Mouse (Mus musculus) CH12.LX (cell line): ENCODE data around the gene Nrk. TPM values are rescaled to one million over a fixed set of nuclear protein-coding genes. Genes with fewer than 3 reads are reported as not detected.

Experiments
- DNase-seq: peaks from one replicate; pipeline ENCODE4 v3.0.0-alpha.2; 2013; ENCODE audit errors: extremely low read depth
- H3K27ac ChIP-seq: 2 replicates; pipeline ENCODE4 v1.5.1; 2012; ENCODE audit warnings: low read depth, mild to moderate bottlenecking, control low read depth, moderate library complexity; ENCODE audit not compliant: insufficient read depth
- H3K27me3 ChIP-seq: replicated peaks from 2 replicates; pipeline ENCODE3; 2012; ENCODE audit warnings: inconsistent platforms
- H3K36me3 ChIP-seq, 2 experiments: replicated peaks in 1 of 2; 2 replicates each; pipeline versions ENCODE3 to v1.6.1; 2012; ENCODE audit warnings: inconsistent platforms in 1 of 2, low read length in 1 of 2, mild to moderate bottlenecking in 1 of 2, mixed read lengths in 1 of 2, moderate library complexity in 1 of 2; ENCODE audit not compliant: control insufficient read depth in 1 of 2, insufficient read depth in 1 of 2
- H3K4me1 ChIP-seq, 2 experiments: 2 replicates each; pipeline ENCODE4 v1.6.1; 2012; ENCODE audit warnings: inconsistent platforms in 1 of 2, moderate library complexity in 1 of 2; ENCODE audit not compliant: insufficient read depth in 2 of 2, control insufficient read depth in 1 of 2
- H3K4me2 ChIP-seq: 2 replicates; pipeline ENCODE4 v1.6.1; 2012; ENCODE audit warnings: low read depth, mild to moderate bottlenecking, control low read depth; ENCODE audit not compliant: poor library complexity, insufficient read depth, severe bottlenecking
- H3K4me3 ChIP-seq, 3 experiments: fragments of 150-350 bp in 1 of 3; sonication (generic) in 1 of 3; replicated peaks in 1 of 3; 2 replicates each; pipeline versions ENCODE3 to v1.5.1; 2011 to 2012; ENCODE audit warnings: low read depth in 2 of 3, low read length in 2 of 3, mild to moderate bottlenecking in 2 of 3, moderate library complexity in 2 of 3, control low read depth in 1 of 3, improper control_type of control experiment in 1 of 3, inconsistent platforms in 1 of 3, mixed read lengths in 1 of 3; ENCODE audit not compliant: poor library complexity in 1 of 3
- H3K79me2 ChIP-seq: replicated peaks from 2 replicates; pipeline ENCODE4 v1.6.1; 2012; ENCODE audit warnings: mild to moderate bottlenecking, moderate library complexity; ENCODE audit not compliant: control insufficient read depth, poor library complexity, insufficient read depth, severe bottlenecking; ENCODE audit errors: extremely low read depth
- H3K9ac ChIP-seq: 2 replicates; pipeline ENCODE4 v1.6.1; 2012; ENCODE audit warnings: low read depth, mild to moderate bottlenecking, control low read depth, moderate library complexity; ENCODE audit not compliant: insufficient read depth
- H3K9me3 ChIP-seq: replicated peaks from 2 replicates; pipeline ENCODE3; 2012; ENCODE audit warnings: low read length, inconsistent platforms, mixed read lengths
- BHLHE40 ChIP-seq: IDR thresholded peaks from 2 replicates; pipeline ENCODE4 v1.6.1; 2011; ENCODE audit warnings: mild to moderate bottlenecking, low read depth, low read length, improper control_type of control experiment
- EP300 ChIP-seq: IDR thresholded peaks from 2 replicates; pipeline ENCODE4 v1.6.1; 2011; ENCODE audit warnings: low read length, improper control_type of control experiment
- HCFC1 ChIP-seq: IDR thresholded peaks from 2 replicates; pipeline ENCODE4 v1.6.1; 2012; ENCODE audit warnings: low read depth, mild to moderate bottlenecking, inconsistent platforms, low read length, improper control_type of control experiment
- IRF4 ChIP-seq: IDR thresholded peaks from 2 replicates; pipeline ENCODE4 v1.6.1; 2014; ENCODE audit warnings: low read depth, mild to moderate bottlenecking, inconsistent platforms, low read length, improper control_type of control experiment
- JUND ChIP-seq: conservative IDR thresholded peaks from 2 replicates; pipeline ENCODE4 v1.6.1; 2011; ENCODE audit warnings: low read depth, low read length, improper control_type of control experiment
- KAT2A ChIP-seq: IDR thresholded peaks from 2 replicates; pipeline ENCODE4 v1.6.1; 2012; ENCODE audit warnings: low read length, improper control_type of control experiment, inconsistent platforms; ENCODE audit not compliant: insufficient replicate concordance
- MAFK ChIP-seq: IDR thresholded peaks from 2 replicates; pipeline ENCODE4 v1.6.1; 2011; ENCODE audit warnings: low read length, improper control_type of control experiment; ENCODE audit not compliant: insufficient replicate concordance
- MAX ChIP-seq: IDR thresholded peaks from 2 replicates; pipeline ENCODE4 v1.6.1; 2011; ENCODE audit warnings: low read length, improper control_type of control experiment
- MXI1 ChIP-seq: IDR thresholded peaks from 2 replicates; pipeline ENCODE4 v1.6.1; 2011; ENCODE audit warnings: mild to moderate bottlenecking, low read depth, low read length, improper control_type of control experiment
- MYC ChIP-seq: IDR thresholded peaks from 2 replicates; pipeline ENCODE4 v1.6.1; 2011; ENCODE audit warnings: low read depth, mild to moderate bottlenecking, improper control_type of control experiment, low read length
- NRF1 ChIP-seq: IDR thresholded peaks from 2 replicates; pipeline ENCODE4 v1.6.1; 2014; ENCODE audit warnings: low read depth, mild to moderate bottlenecking, inconsistent platforms, low read length, improper control_type of control experiment, moderate library complexity
- POLR2AphosphoS2 ChIP-seq: IDR thresholded peaks from 2 replicates; pipeline ENCODE4 v1.6.1; 2011; ENCODE audit warnings: low read depth, low read length, improper control_type of control experiment
- RAD21 ChIP-seq: IDR thresholded peaks from 2 replicates; pipeline ENCODE4 v1.6.1; 2011; ENCODE audit warnings: low read depth, mild to moderate bottlenecking, low read length, improper control_type of control experiment, moderate library complexity
- RCOR1 ChIP-seq: conservative IDR thresholded peaks from 2 replicates; pipeline ENCODE4 v1.6.1; 2012; ENCODE audit warnings: low read depth, mild to moderate bottlenecking, inconsistent platforms, low read length, improper control_type of control experiment
- SIN3A ChIP-seq: IDR thresholded peaks from 2 replicates; pipeline ENCODE4 v1.6.1; 2012; ENCODE audit warnings: low read length, improper control_type of control experiment, inconsistent platforms
- SMC3 ChIP-seq: IDR thresholded peaks from 2 replicates; pipeline ENCODE4 v1.6.1; 2011; ENCODE audit warnings: low read depth, low read length, improper control_type of control experiment
- TCF12 ChIP-seq: IDR thresholded peaks from 2 replicates; pipeline ENCODE4 v1.6.1; 2014; ENCODE audit warnings: low read depth, mild to moderate bottlenecking, inconsistent platforms, low read length, improper control_type of control experiment
- UBTF ChIP-seq: IDR thresholded peaks from 2 replicates; pipeline ENCODE4 v1.6.1; 2012; ENCODE audit warnings: low read depth, mild to moderate bottlenecking, inconsistent platforms, low read length, improper control_type of control experiment, moderate library complexity
- USF1 ChIP-seq: IDR thresholded peaks from 2 replicates; pipeline ENCODE4 v1.6.1; 2014; ENCODE audit warnings: low read depth, mild to moderate bottlenecking, inconsistent platforms, low read length, improper control_type of control experiment
- USF2 ChIP-seq: conservative IDR thresholded peaks from 2 replicates; pipeline ENCODE4 v1.6.1; 2011; ENCODE audit warnings: low read depth, low read length, improper control_type of control experiment
- ZNF384 ChIP-seq: IDR thresholded peaks from 2 replicates; pipeline ENCODE4 v1.6.1; 2012; ENCODE audit warnings: low read depth, low read length, improper control_type of control experiment, inconsistent platforms
- dilution Hi-C: fragments of 300-500 bp; cut with MboI; formaldehyde crosslinking; loops from 2 replicates; pipeline ENCODE4 v1.14.3; 2020; ENCODE audit warnings: low sequenced_read_pairs; ENCODE audit not compliant: extremely low pct_unique_long_range_greater_than_20kb, extremely low pct_ligation_motif_present
- in situ Hi-C: fragments of 300-500 bp; cut with MboI; formaldehyde crosslinking; loops from 3 replicates; pipeline ENCODE4 v1.14.3; 2019; ENCODE audit warnings: low sequenced_read_pairs, low pct_ligation_motif_present, low pct_unique_long_range_greater_than_20kb, mixed read lengths
- polyA plus RNA-seq: library from polyadenylated mRNA; unstranded; fragments of >175 nt; gene quantifications from 2 replicates; pipeline ENCODE4 v1.2.1, GENCODE M21; 2012; ENCODE audit warnings: low read depth; ENCODE audit not compliant: insufficient read length
- total RNA-seq, 2 experiments: library from RNA; depleted of rRNA; stranded (reverse); fragments of 300-350 nt in 1 of 2; fragments of >200 nt in 1 of 2; gene quantifications; 2 replicates each; pipeline ENCODE4 v1.2.3; 2012 to 2014

Gene Nrk
- total and polyA plus RNA-seq, 3 experiments = not detected

DNA sequence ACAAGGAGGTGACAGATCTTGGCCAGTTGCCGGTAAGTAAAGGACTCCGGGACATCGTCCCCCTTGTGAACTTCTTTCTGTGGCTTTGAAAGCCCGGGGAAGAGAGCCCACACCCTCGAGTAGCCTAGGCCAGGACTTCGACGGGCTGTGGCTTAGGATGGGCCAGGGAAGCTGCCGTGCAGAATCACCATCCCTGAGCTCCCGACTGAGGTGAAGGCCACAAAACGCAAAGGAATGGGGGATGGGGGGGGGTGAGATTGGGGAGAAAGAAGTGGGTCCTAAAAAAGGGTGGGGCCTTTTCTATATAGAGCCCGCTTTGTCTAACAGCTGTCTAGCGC is 516 bp downstream of the Nrk start (continued):
- TF ChIP-seq MAX = no peak

DNA sequence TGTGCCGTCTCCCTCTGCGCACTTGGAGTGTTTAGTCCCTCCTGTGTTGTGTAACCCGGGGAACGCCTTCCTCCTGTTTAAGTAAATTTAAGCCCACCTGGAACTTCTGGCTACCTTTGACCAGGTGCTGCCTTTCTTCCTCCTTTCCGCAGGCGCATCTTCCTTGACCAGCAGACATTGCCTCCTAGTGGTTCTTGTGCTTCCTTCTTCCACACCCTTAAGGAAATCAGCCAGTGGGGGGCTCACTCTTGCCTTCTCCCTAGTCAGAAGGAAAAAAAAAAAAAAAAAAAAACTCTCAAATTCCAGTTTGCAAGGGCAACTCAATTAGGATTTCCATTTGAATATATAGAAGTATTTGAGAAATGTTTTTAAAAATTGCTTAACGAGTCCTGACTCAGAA is 4.8 kb downstream of the Nrk start:
- no peak for TF ChIP-seq TCF12
- no peak for TF ChIP-seq RAD21
- TF ChIP-seq BHLHE40 = no peak
- no peak for TF ChIP-seq SIN3A
- dilution Hi-C loops = no loop called here
- no peak overlapping the region for H3K4me2 ChIP-seq
- no peaks in the 10 kb centered on the region for H3K4me1 ChIP-seq
- H3K36me3 ChIP-seq = no peaks in the 10 kb centered on the region
- in situ Hi-C loops = no loop called here
- no peaks in the 10 kb centered on the region for H3K27me3 ChIP-seq
- no peaks in the 10 kb centered on the region for H3K9me3 ChIP-seq
- no peak overlapping the region for H3K4me3 ChIP-seq
- no peak for DNase-seq
- no peak overlapping the region for H3K27ac ChIP-seq
- H3K9ac ChIP-seq = no peak overlapping the region
- H3K79me2 ChIP-seq = no peaks in the 10 kb centered on the region

DNA sequence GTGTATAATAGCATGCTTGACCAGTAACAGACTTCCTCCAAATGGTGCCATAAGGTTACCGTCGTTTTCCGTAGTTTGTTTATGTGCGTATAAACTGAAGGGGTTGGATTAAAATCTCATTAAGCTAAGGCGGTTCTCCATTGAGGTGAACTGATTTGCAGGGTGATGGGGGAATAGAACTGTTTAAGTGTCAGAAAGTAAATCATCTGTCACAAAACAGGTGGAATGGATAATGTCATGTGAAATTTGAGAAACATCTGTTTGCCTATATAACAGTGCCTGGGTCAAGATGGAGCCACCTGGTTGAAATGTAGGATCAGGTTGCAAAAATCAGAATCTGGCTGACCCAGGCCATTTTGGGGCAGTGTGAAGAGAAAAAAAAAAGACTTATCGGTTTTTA is 29.7 kb downstream of the Nrk start:
- H3K4me2 ChIP-seq = no peak overlapping the region
- H3K4me1 ChIP-seq = no peaks in the 10 kb centered on the region
- no peak for TF ChIP-seq USF1
- no peak for TF ChIP-seq MYC
- TF ChIP-seq RCOR1 = no peak
- TF ChIP-seq POLR2AphosphoS2 = no peak
- no peak for TF ChIP-seq JUND
- TF ChIP-seq UBTF = no peak
- TF ChIP-seq SIN3A = no peak
- no peak for TF ChIP-seq RAD21
- no peak for TF ChIP-seq TCF12
- TF ChIP-seq USF2 = no peak
- TF ChIP-seq KAT2A = no peak
- no peak for TF ChIP-seq ZNF384
- TF ChIP-seq MAFK = no peak
- no peak for TF ChIP-seq IRF4
- TF ChIP-seq EP300 = no peak
- no peak for TF ChIP-seq MXI1
- no peak for TF ChIP-seq SMC3
- no peak for TF ChIP-seq HCFC1
- no peak for TF ChIP-seq NRF1
- dilution Hi-C loops = no loop called here
- H3K27ac ChIP-seq = no peak overlapping the region
- no peaks in the 10 kb centered on the region for H3K27me3 ChIP-seq
- no peak overlapping the region for H3K4me3 ChIP-seq
- in situ Hi-C loops = no loop called here
- H3K36me3 ChIP-seq = no peaks in the 10 kb centered on the region
- H3K9me3 ChIP-seq = no peaks in the 10 kb centered on the region
- no peaks in the 10 kb centered on the region for H3K79me2 ChIP-seq
- DNase-seq = no peak
- H3K9ac ChIP-seq = no peak overlapping the region
